Mouse (Mus musculus) thymus, postnatal 36 days (tissue): ENCODE results near the gene Jak2.

Source experiments
- DNase-seq, 2 experiments: peaks; one replicate each; pipeline ENCODE4 v3.0.0; 2022; ENCODE audit warnings: mixed read lengths in 2 of 2

The Jak2 gene

GRCm38 (mm10) chr19:29311791-29312190, 60.2 kb downstream of the Jak2 start:
- no peak for DNase-seq

GRCm38 (mm10) chr19:29312661-29313060, 61.0 kb downstream of the Jak2 start:
- DNase-seq, result no peak

GRCm38 (mm10) chr19:29323416-29324049, 71.9 kb downstream of the Jak2 start:
- DNase-seq, result peak; percentile 22 to 29

- peak; percentile 74 to 75 for DNase-seq
Observed at GRCm38 (mm10) chr19:29325053-29325851, 73.6 kb downstream of the Jak2 start, which contains the start of gene Insl6. TSS of gene Insl6 (minus strand) at chr19:29325356.

- DNase-seq, result no peak
Observed at GRCm38 (mm10) chr19:29325852-29326180, 74.2 kb downstream of the Jak2 start.

- no peak for DNase-seq
Observed at GRCm38 (mm10) chr19:29326396-29326795, 74.8 kb downstream of the Jak2 start.

- no peak for DNase-seq
Observed at GRCm38 (mm10) chr19:29326822-29327552, 75.4 kb downstream of the Jak2 start.

- no peak for DNase-seq
Observed at GRCm38 (mm10) chr19:29334068-29334745, 82.6 kb downstream of the Jak2 start, which contains the start of gene Rln1. TSS of gene Rln1 (minus strand) at chr19:29334670.

- no peak for DNase-seq
Observed at GRCm38 (mm10) chr19:29336624-29337023, 85.0 kb downstream of the Jak2 start.

GRCm38 (mm10) chr19:29341029-29341428, 89.4 kb downstream of the Jak2 start:
- no peak for DNase-seq

- no peak for DNase-seq
Observed at GRCm38 (mm10) chr19:29342281-29342680, 90.7 kb downstream of the Jak2 start.

GRCm38 (mm10) chr19:29344868-29345267, 93.2 kb downstream of the Jak2 start:
- DNase-seq, result no peak

GRCm38 (mm10) chr19:29345636-29346035, 94.0 kb downstream of the Jak2 start:
- no peak for DNase-seq

- DNase-seq, result no peak
Observed at GRCm38 (mm10) chr19:29350991-29351390, 99.4 kb downstream of the Jak2 start.

- DNase-seq, result peak; percentile 87 to 89
Observed at GRCm38 (mm10) chr19:29354895-29355877, 103.6 kb downstream of the Jak2 start.

- DNase-seq, result no peak
Observed at GRCm38 (mm10) chr19:29356281-29356680, 104.7 kb downstream of the Jak2 start.

GRCm38 (mm10) chr19:29360251-29360650, 108.6 kb downstream of the Jak2 start:
- DNase-seq, result no peak

GRCm38 (mm10) chr19:29361468-29362130, 110.0 kb downstream of the Jak2 start:
- DNase-seq, result peak; percentile 84 to 91

GRCm38 (mm10) chr19:29362173-29362930, 110.7 kb downstream of the Jak2 start:
- DNase-seq, result no peak
